ENCODE assay signal across 15 mouse cellular contexts in genomic region chr2:6911932-6912331, GRCm38 (mm10).
DNase-seq lines count a peak whose midpoint lies in the region; ATAC-seq and TF ChIP-seq lines count a peak whose summit lies in the region.
"Had no signal": no experiment of that assay in that cellular context is flagged by ENCODE, and none has a peak within 500 bp of the region (broad histone marks: within the 10 kb centered on the region; RNA-seq: fewer than 3 reads in every experiment).

No protein-coding gene starts in this region.

- no peaks in the 10 kb centered on the region for H3K27me3 ChIP-seq in hindbrain, embryonic 14.5 days (ENCODE audit: control insufficient read depth, insufficient read depth, low read length)
- H3K27me3 ChIP-seq: hindbrain, embryonic 15.5 days; Patski had no signal

- H3K9me3 ChIP-seq in hindbrain, embryonic 14.5 days (ENCODE audit: control insufficient read depth, low read length) = no peaks in the 10 kb centered on the region
- H3K9me3 ChIP-seq: hindbrain, embryonic 15.5 days had no signal

- no peak overlapping the region for H3K4me3 ChIP-seq in gastrocnemius, adult 2 months
- H3K4me3 ChIP-seq in olfactory bulb, adult 2 months (ENCODE audit: insufficient read depth, low read depth, low read length) = no peak overlapping the region
- H3K4me3 ChIP-seq in hindbrain, embryonic 14.5 days (replicated peaks; ENCODE audit: low read length) = no peak overlapping the region
- H3K4me3 ChIP-seq: hindbrain, embryonic 15.5 days had no signal

- no peak overlapping the region for H3K4me2 ChIP-seq in hindbrain, embryonic 14.5 days (replicated peaks)
- H3K4me2 ChIP-seq: hindbrain, embryonic 15.5 days had no signal

- H3K27ac ChIP-seq in gastrocnemius, adult 2 months = peak overlapping the region; percentile 38; the same call in 1 of the 2 replicates
- H3K27ac ChIP-seq in olfactory bulb, adult 2 months (ENCODE audit: insufficient read depth, low read depth, low read length) = peak overlapping the region; percentile 31; the same call in 1 of the 2 replicates
- H3K27ac ChIP-seq in hindbrain, embryonic 14.5 days = no peak overlapping the region
- H3K27ac ChIP-seq: hindbrain, embryonic 15.5 days; kidney, postnatal 0 days had no signal

- no peak for DNase-seq in gastrocnemius, adult 2 months
- no peak for DNase-seq in gastrocnemius, adult 8-10 months (ENCODE audit: low spot score in 2 of 2)
- peak; percentile 84 for DNase-seq in brain, adult 2 months (ENCODE audit: low read depth, low spot score)
- DNase-seq in layer of hippocampus, adult 9-10 months (ENCODE audit: low spot score) = peak; percentile 59
- no peak for DNase-seq in hindbrain, embryonic 14.5 days (ENCODE audit: low spot score)
- DNase-seq in gastrocnemius, postnatal 4 days (ENCODE audit: low spot score in 2 of 2) = no peak
- no peak for DNase-seq in urinary bladder, postnatal 14 days (ENCODE audit: low spot score)
- DNase-seq: B cell, adult 2 months; gastrocnemius, postnatal 10 days; liver, postnatal 0 days; midbrain, embryonic 14.5 days had no signal

- no peak for TF ChIP-seq CTCF in gastrocnemius, adult 2 months (IDR thresholded peaks at IDR 0.05)
- no peak for TF ChIP-seq CTCF in olfactory bulb, adult 2 months (IDR thresholded peaks at IDR 0.05; ENCODE audit: insufficient read depth, low read depth, low read length)

- 26% methylated on average over 7 of the region's 7 CpGs for WGBS in olfactory bulb, adult 2 months
- WGBS in hindbrain, embryonic 14.5 days = 44% methylated on average over 7 of the region's 7 CpGs

- no peaks in the 10 kb centered on the region for H3K36me3 ChIP-seq in hindbrain, embryonic 14.5 days (replicated peaks; ENCODE audit: control insufficient read depth, insufficient read depth)
- H3K36me3 ChIP-seq: hindbrain, embryonic 15.5 days had no signal

- no peak overlapping the region for H3K9ac ChIP-seq in hindbrain, embryonic 14.5 days
- H3K9ac ChIP-seq: hindbrain, embryonic 15.5 days; liver, postnatal 0 days had no signal

- ATAC-seq in hindbrain, embryonic 14.5 days (ENCODE audit: low FRiP score) = no peak
- ATAC-seq: liver, postnatal 0 days; Patski had no signal

- intact Hi-C loops in gastrocnemius, adult 2 months (cut with DNase I) = loop anchor here (5.0 kb wide), 1 partner anchor 40 kb away; no protein-coding TSS in a partner anchor

- H3K4me1 ChIP-seq in olfactory bulb, adult 2 months (ENCODE audit: control insufficient read depth, insufficient read depth, low read length) = peaks cover 2% of the 10 kb centered on the region; the same call in 1 of the 2 replicates
- no peaks in the 10 kb centered on the region for H3K4me1 ChIP-seq in hindbrain, embryonic 14.5 days (replicated peaks; ENCODE audit: control insufficient read depth, insufficient read depth, low read length)

- TF ChIP-seq POLR2A in olfactory bulb, adult 2 months (IDR thresholded peaks at IDR 0.05; ENCODE audit: insufficient read depth, low read depth, low read length) = no peak

Comparison
In these comparisons a context has a peak if more than half of its experiments do, and no peak if none do; other contexts are left out.
1. DNase-seq: peak in brain, adult 2 months (single experiment) and layer of hippocampus, adult 9-10 months (single experiment); none in gastrocnemius, adult 2 months (single experiment), gastrocnemius, adult 8-10 months (0 of 2), hindbrain, embryonic 14.5 days (single experiment), gastrocnemius, postnatal 4 days (0 of 2) and urinary bladder, postnatal 14 days (single experiment).